Mouse (Mus musculus): ENCODE measurements around the gene Gjb3.

- no peak for TF ChIP-seq EP300 (IDR thresholded peaks at IDR 0.05; ENCODE audit: low read length)
- TF ChIP-seq CTCF (conservative IDR thresholded peaks at IDR 0.05 in 1 of 2, IDR thresholded peaks at IDR 0.05 in 1 of 2; ENCODE audit: low read depth in 2 of 2, low read length in 2 of 2): no peak
- TF ChIP-seq POLR2A (IDR thresholded peaks at IDR 0.05; ENCODE audit: low read depth, low read length): no peak
Measured at GRCm38 (mm10) chr4:127306915-127307314, 23.7 kb downstream of the Gjb3 start.

Measured in CH12.LX (cell line).